Mouse (Mus musculus): ENCODE measurements around the gene Usp30.

DNA sequence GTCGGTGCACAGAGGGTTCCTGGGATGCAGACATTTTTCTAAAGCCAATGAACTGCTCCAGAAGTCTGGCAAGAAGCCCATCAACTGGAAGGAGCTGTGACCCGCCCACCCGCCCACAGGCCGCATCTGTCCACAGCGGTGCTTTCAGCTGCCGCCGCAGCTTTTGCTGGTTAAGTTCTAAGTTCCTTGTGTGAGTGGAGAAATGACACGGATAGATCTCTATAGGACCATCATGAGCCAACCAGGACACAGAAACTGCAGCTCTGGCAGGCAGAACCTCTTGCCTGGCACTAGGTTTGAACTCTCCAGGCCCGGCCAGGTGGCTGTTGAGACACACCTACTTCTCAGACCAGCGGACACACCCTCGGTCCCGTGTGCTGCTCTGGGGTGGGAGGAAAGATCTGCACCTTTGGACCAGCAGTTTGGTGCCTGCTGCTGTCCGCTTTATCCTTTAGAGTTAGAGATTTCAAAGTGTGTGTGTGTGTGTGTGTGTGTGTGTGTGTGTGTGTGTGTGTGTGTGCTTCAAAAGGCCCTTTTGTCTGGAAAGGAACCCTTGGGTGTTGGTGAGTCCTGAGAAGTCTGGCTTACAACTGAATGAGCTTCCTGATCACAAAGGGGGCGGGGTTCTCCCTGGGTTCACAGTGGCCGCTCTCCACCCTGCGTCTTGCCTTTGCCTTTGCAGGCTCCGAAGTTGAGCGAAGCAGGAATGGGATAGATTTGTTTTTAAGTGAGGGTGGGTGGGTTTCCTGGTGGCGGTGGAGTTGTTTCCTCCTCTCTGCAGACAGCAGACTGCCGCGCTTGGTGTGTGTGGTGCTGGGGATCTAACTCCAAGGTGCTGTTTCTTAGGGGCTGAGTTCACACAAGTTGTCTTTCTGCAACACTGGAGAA lies 73.3 kb downstream of the Usp30 start:
- no peak for TF ChIP-seq POLR2A (IDR thresholded peaks at IDR 0.05; ENCODE audit: low read depth, low read length)
- no peak for TF ChIP-seq CTCF (IDR thresholded peaks at IDR 0.05; ENCODE audit: borderline replicate concordance, insufficient read depth, low read length)
